Mouse (Mus musculus): ENCODE measurements around the gene Dtl. TPM values are rescaled to one million over a fixed set of nuclear protein-coding genes. Genes with fewer than 3 reads are reported as not detected.
A peak's percentile ranks its signal among the peaks of the same experiment; 100 is the strongest.

The Dtl gene
- polyA plus RNA-seq (2014; fragmentation: Nextera tagmentation; extraction: Ambion mirVana): 37.6 and 43.0 TPM in 2 replicates

GRCm38 (mm10) chr1:191575458-191576247 is at the start of gene Dtl, which contains the start of gene Ints7:
Gene Dtl, minus strand, starts transcription at chr1:191575544.
Gene Ints7, plus strand, starts transcription at chr1:191575636.
- Histone ChIP-seq H3K4me1 (ENCODE audit: control insufficient read depth, insufficient read depth, low read length) (peaks cover 21% of the 10 kb centered on the region), H3K4me2 (ENCODE audit: low read depth, low read length) (peak within 1 kb of the TSS; percentile 77), H3K27me3 (replicated peaks; ENCODE audit: control insufficient read depth, insufficient read depth, low read length) (no peaks in the 10 kb centered on the region), H3K9me3 (ENCODE audit: control insufficient read depth, low read length) (0 out of 2 replicates have a peak, but pooled peaks cover 5% of the 10 kb centered on the region), H3K27ac (replicated peaks; ENCODE audit: low read depth, low read length) (peak within 1 kb of the TSS; percentile 95), H3K4me3 (ENCODE audit: low read depth, low read length) (peak within 1 kb of the TSS; percentile 91), H3K36me3 (ENCODE audit: control insufficient read depth, insufficient read depth, low read length) (0 out of 2 replicates have a peak, but pooled peaks cover 5% of the 10 kb centered on the region), H3K9ac (ENCODE audit: low read depth, low read length) (peak within 1 kb of the TSS; percentile 91)
- ATAC-seq (ENCODE audit: low read depth): peak; percentile 98
- DNase-seq (ENCODE audit: low spot score): peak; percentile 100
- under 1% methylated on average over 65 of the region's 70 CpGs for WGBS

- no peak overlapping the region for H3K9ac ChIP-seq (ENCODE audit: low read depth, low read length)
- H3K36me3 ChIP-seq (ENCODE audit: control insufficient read depth, insufficient read depth, low read length): peaks cover 31% of the 10 kb centered on the region
- no peak overlapping the region for H3K4me3 ChIP-seq (ENCODE audit: low read depth, low read length)
- H3K27me3 ChIP-seq (replicated peaks; ENCODE audit: control insufficient read depth, insufficient read depth, low read length): no peaks in the 10 kb centered on the region
- ATAC-seq (ENCODE audit: low read depth): no peak
- no peaks in the 10 kb centered on the region for H3K9me3 ChIP-seq (ENCODE audit: control insufficient read depth, low read length)
- H3K4me1 ChIP-seq (ENCODE audit: control insufficient read depth, insufficient read depth, low read length): no peaks in the 10 kb centered on the region
- DNase-seq (ENCODE audit: low spot score): no peak
- no peak overlapping the region for H3K27ac ChIP-seq (replicated peaks; ENCODE audit: low read depth, low read length)
- H3K4me2 ChIP-seq (ENCODE audit: low read depth, low read length): no peak overlapping the region
- WGBS: 66% methylated on average over 6 of the region's 6 CpGs
Measured at GRCm38 (mm10) chr1:191625026-191625425, 49.7 kb upstream of the Dtl start.

- 76% methylated on average over 6 of the region's 6 CpGs for WGBS
- H3K36me3 ChIP-seq (ENCODE audit: control insufficient read depth, insufficient read depth, low read length): peaks cover 37% of the 10 kb centered on the region
- ATAC-seq (ENCODE audit: low read depth): no peak
- no peaks in the 10 kb centered on the region for H3K9me3 ChIP-seq (ENCODE audit: control insufficient read depth, low read length)
- H3K27ac ChIP-seq (replicated peaks; ENCODE audit: low read depth, low read length): no peak overlapping the region
- H3K4me1 ChIP-seq (ENCODE audit: control insufficient read depth, insufficient read depth, low read length): no peaks in the 10 kb centered on the region
- no peak overlapping the region for H3K4me3 ChIP-seq (ENCODE audit: low read depth, low read length)
- no peaks in the 10 kb centered on the region for H3K27me3 ChIP-seq (replicated peaks; ENCODE audit: control insufficient read depth, insufficient read depth, low read length)
- no peak overlapping the region for H3K9ac ChIP-seq (ENCODE audit: low read depth, low read length)
- no peak for DNase-seq (ENCODE audit: low spot score)
- no peak overlapping the region for H3K4me2 ChIP-seq (ENCODE audit: low read depth, low read length)
Measured at GRCm38 (mm10) chr1:191624492-191624891, 49.1 kb upstream of the Dtl start.

- Histone ChIP-seq H3K27ac (replicated peaks; ENCODE audit: low read depth, low read length) (no peak overlapping the region), H3K9me3 (ENCODE audit: control insufficient read depth, low read length) (no peaks in the 10 kb centered on the region), H3K4me2 (ENCODE audit: low read depth, low read length) (no peak overlapping the region), H3K4me3 (ENCODE audit: low read depth, low read length) (no peak overlapping the region), H3K36me3 (ENCODE audit: control insufficient read depth, insufficient read depth, low read length) (peaks cover 54% of the 10 kb centered on the region), H3K4me1 (ENCODE audit: control insufficient read depth, insufficient read depth, low read length) (no peaks in the 10 kb centered on the region), H3K9ac (ENCODE audit: low read depth, low read length) (no peak overlapping the region), H3K27me3 (replicated peaks; ENCODE audit: control insufficient read depth, insufficient read depth, low read length) (no peaks in the 10 kb centered on the region)
- DNase-seq (ENCODE audit: low spot score): no peak
- 93% methylated on average over 8 of the region's 8 CpGs for WGBS
- ATAC-seq (ENCODE audit: low read depth): no peak
Measured at GRCm38 (mm10) chr1:191622801-191623200, 47.5 kb upstream of the Dtl start.

- no peak overlapping the region for H3K4me2 ChIP-seq (ENCODE audit: low read depth, low read length)
- DNase-seq (ENCODE audit: low spot score) (no peak), ATAC-seq (ENCODE audit: low read depth) (no peak)
- no peaks in the 10 kb centered on the region for H3K27me3 ChIP-seq (replicated peaks; ENCODE audit: control insufficient read depth, insufficient read depth, low read length)
- no peaks in the 10 kb centered on the region for H3K9me3 ChIP-seq (ENCODE audit: control insufficient read depth, low read length)
- H3K4me3 ChIP-seq (ENCODE audit: low read depth, low read length): no peak overlapping the region
- H3K27ac ChIP-seq (replicated peaks; ENCODE audit: low read depth, low read length): no peak overlapping the region
- WGBS: 92% methylated on average over 8 of the region's 8 CpGs
- H3K9ac ChIP-seq (ENCODE audit: low read depth, low read length): no peak overlapping the region
- no peaks in the 10 kb centered on the region for H3K4me1 ChIP-seq (ENCODE audit: control insufficient read depth, insufficient read depth, low read length)
- peaks cover 71% of the 10 kb centered on the region for H3K36me3 ChIP-seq (ENCODE audit: control insufficient read depth, insufficient read depth, low read length)
Measured at GRCm38 (mm10) chr1:191621096-191621495, 45.8 kb upstream of the Dtl start.

- peaks cover 99% of the 10 kb centered on the region for H3K36me3 ChIP-seq (ENCODE audit: control insufficient read depth, insufficient read depth, low read length)
- no peak overlapping the region for H3K4me3 ChIP-seq (ENCODE audit: low read depth, low read length)
- no peak overlapping the region for H3K27ac ChIP-seq (replicated peaks; ENCODE audit: low read depth, low read length)
- ATAC-seq (ENCODE audit: low read depth) (no peak), DNase-seq (ENCODE audit: low spot score) (no peak)
- H3K27me3 ChIP-seq (replicated peaks; ENCODE audit: control insufficient read depth, insufficient read depth, low read length): no peaks in the 10 kb centered on the region
- 90% methylated on average over 12 of the region's 12 CpGs for WGBS
- no peaks in the 10 kb centered on the region for H3K4me1 ChIP-seq (ENCODE audit: control insufficient read depth, insufficient read depth, low read length)
- H3K4me2 ChIP-seq (ENCODE audit: low read depth, low read length): no peak overlapping the region
- H3K9me3 ChIP-seq (ENCODE audit: control insufficient read depth, low read length): no peaks in the 10 kb centered on the region
- no peak overlapping the region for H3K9ac ChIP-seq (ENCODE audit: low read depth, low read length)
Measured at GRCm38 (mm10) chr1:191618067-191618766, 42.9 kb upstream of the Dtl start.

GRCm38 (mm10) chr1:191617589-191617988 is 42.2 kb upstream of the Dtl start:
- no peak overlapping the region for H3K4me2 ChIP-seq (ENCODE audit: low read depth, low read length)
- H3K36me3 ChIP-seq (ENCODE audit: control insufficient read depth, insufficient read depth, low read length): peaks cover 100% of the 10 kb centered on the region
- no peaks in the 10 kb centered on the region for H3K4me1 ChIP-seq (ENCODE audit: control insufficient read depth, insufficient read depth, low read length)
- DNase-seq (ENCODE audit: low spot score): no peak
- ATAC-seq (ENCODE audit: low read depth): no peak
- 91% methylated on average over 3 of the region's 3 CpGs for WGBS
- H3K27me3 ChIP-seq (replicated peaks; ENCODE audit: control insufficient read depth, insufficient read depth, low read length): no peaks in the 10 kb centered on the region
- H3K9ac ChIP-seq (ENCODE audit: low read depth, low read length): no peak overlapping the region
- no peak overlapping the region for H3K27ac ChIP-seq (replicated peaks; ENCODE audit: low read depth, low read length)
- no peak overlapping the region for H3K4me3 ChIP-seq (ENCODE audit: low read depth, low read length)
- H3K9me3 ChIP-seq (ENCODE audit: control insufficient read depth, low read length): no peaks in the 10 kb centered on the region

- H3K9me3 ChIP-seq (ENCODE audit: control insufficient read depth, low read length): no peaks in the 10 kb centered on the region
- H3K4me3 ChIP-seq (ENCODE audit: low read depth, low read length): no peak overlapping the region
- WGBS: 93% methylated on average over 8 of the region's 8 CpGs
- no peak overlapping the region for H3K4me2 ChIP-seq (ENCODE audit: low read depth, low read length)
- no peak overlapping the region for H3K9ac ChIP-seq (ENCODE audit: low read depth, low read length)
- no peaks in the 10 kb centered on the region for H3K4me1 ChIP-seq (ENCODE audit: control insufficient read depth, insufficient read depth, low read length)
- no peak overlapping the region for H3K27ac ChIP-seq (replicated peaks; ENCODE audit: low read depth, low read length)
- peaks cover 100% of the 10 kb centered on the region for H3K36me3 ChIP-seq (ENCODE audit: control insufficient read depth, insufficient read depth, low read length)
- ATAC-seq (ENCODE audit: low read depth): no peak
- no peaks in the 10 kb centered on the region for H3K27me3 ChIP-seq (replicated peaks; ENCODE audit: control insufficient read depth, insufficient read depth, low read length)
- no peak for DNase-seq (ENCODE audit: low spot score)
Measured at GRCm38 (mm10) chr1:191616245-191616644, 40.9 kb upstream of the Dtl start.

Data from embryonic facial prominence, embryonic 14.5 days (tissue).